ENCODE assay signal across 16 mouse cellular contexts in genomic region chr2:3659300-3659910, GRCm38 (mm10).
DNase-seq lines count a peak whose midpoint lies in the region; ATAC-seq and TF ChIP-seq lines count a peak whose summit lies in the region.
"Had no signal": no experiment of that assay in that cellular context is flagged by ENCODE, and none has a peak within 500 bp of the region (broad histone marks: within the 10 kb centered on the region; RNA-seq: fewer than 3 reads in every experiment).

No protein-coding gene starts in this region.

- no peak overlapping the region for H3K4me3 ChIP-seq in lung, embryonic 14.5 days (ENCODE audit: low read depth, low read length)
- H3K4me3 ChIP-seq: forebrain, embryonic 13.5 days; myocyte had no signal

- ATAC-seq in CD4-positive, CD25-positive, alpha-beta regulatory T cell, adult 4 months = no peak
- peak; percentile 71 for ATAC-seq in lung, embryonic 14.5 days (ENCODE audit: insufficient read depth)
- ATAC-seq in activated CD4-positive, CD25-positive, alpha-beta regulatory T cell, adult 4 months = no peak
- ATAC-seq: forebrain, embryonic 13.5 days had no signal

- no peak overlapping the region for H3K27ac ChIP-seq in lung, embryonic 14.5 days (ENCODE audit: low read depth)
- H3K27ac ChIP-seq: forebrain, embryonic 13.5 days had no signal

- WGBS in lung, embryonic 14.5 days = 30% methylated on average over 5 of the region's 5 CpGs

- H3K27me3 ChIP-seq in lung, embryonic 14.5 days (ENCODE audit: insufficient read depth, low read length) = no peaks in the 10 kb centered on the region
- H3K27me3 ChIP-seq: forebrain, embryonic 13.5 days had no signal

- no peak for TF ChIP-seq CTCF in lung, embryonic 14.5 days (IDR thresholded peaks at IDR 0.05; ENCODE audit: low read depth)

- peaks cover 10% of the 10 kb centered on the region for H3K4me1 ChIP-seq in lung, embryonic 14.5 days (ENCODE audit: insufficient read depth)
- H3K4me1 ChIP-seq: forebrain, embryonic 13.5 days had no signal

- H3K9me3 ChIP-seq in lung, embryonic 14.5 days (ENCODE audit: low read depth, low read length) = no peaks in the 10 kb centered on the region
- H3K9me3 ChIP-seq: forebrain, embryonic 13.5 days had no signal

- no peaks in the 10 kb centered on the region for H3K36me3 ChIP-seq in lung, embryonic 14.5 days (ENCODE audit: insufficient read depth)

- no peak overlapping the region for H3K4me2 ChIP-seq in lung, embryonic 14.5 days
- H3K4me2 ChIP-seq: forebrain, embryonic 13.5 days had no signal

- peak; percentile 31 for DNase-seq in CD4-positive, CD25-positive, alpha-beta regulatory T cell, adult 2 months (ENCODE audit: low read depth, low spot score)
- no peak for DNase-seq in lung, embryonic 14.5 days
- no peak for DNase-seq in lung, postnatal 25 days (ENCODE audit: low spot score)
- DNase-seq in 416B (ENCODE audit: low read depth) = peak; percentile 80
- peak; percentile 69 for DNase-seq in induced T-regulatory cell, adult 2 months (ENCODE audit: low read depth)
- DNase-seq in layer of hippocampus, adult 11-12 months (ENCODE audit: low spot score) = no peak
- DNase-seq: adrenal gland, postnatal 36 days; B cell, adult 2 months; cerebellum, adult 9-10 months; heart, postnatal 36 days; kidney, adult 8-10 months; layer of hippocampus, postnatal 36 days had no signal

- H3K9ac ChIP-seq in lung, embryonic 14.5 days = no peak overlapping the region
- H3K9ac ChIP-seq: forebrain, embryonic 13.5 days had no signal

Comparison
In these comparisons a context has a peak if more than half of its experiments do, and no peak if none do; other contexts are left out.
1. DNase-seq: peak in CD4-positive, CD25-positive, alpha-beta regulatory T cell, adult 2 months (single experiment), 416B (single experiment) and induced T-regulatory cell, adult 2 months (single experiment); none in lung, embryonic 14.5 days (single experiment), lung, postnatal 25 days (single experiment) and layer of hippocampus, adult 11-12 months (single experiment).